Mouse (Mus musculus) inflammation-experienced regulatory T-cells, adult 6 months (primary cell): Measurements from ENCODE around the gene Plvap. TPM values are rescaled to one million over a fixed set of nuclear protein-coding genes. Genes with fewer than 3 reads are reported as not detected.
"Not testable (repeated sequence)": the region's sequence is repeated elsewhere in the genome, so short reads cannot be mapped to it uniquely, and the experiment has no call there.

Source experiments
- ATAC-seq: one replicate; pipeline ENCODE4 v1.8.0; 2017
- polyA plus RNA-seq, 3 experiments: library from polyadenylated mRNA; unstranded; fragments of 100-300 nt; shearing (Covaris generic); gene quantifications; one replicate each; pipeline ENCODE4 v1.2.1; 2017

The Plvap gene
- polyA plus RNA-seq = not detected

- no peak for ATAC-seq
Measured at GRCm38 (mm10) chr8:71511644-71512043, at the start of gene Plvap. Plvap (minus strand) TSS chr8:71511752.

- no peak for ATAC-seq
Measured at GRCm38 (mm10) chr8:71560765-71561164, 49.2 kb upstream of the Plvap start.

- no peak for ATAC-seq
Measured at GRCm38 (mm10) chr8:71560071-71560470, 48.5 kb upstream of the Plvap start.

DNA sequence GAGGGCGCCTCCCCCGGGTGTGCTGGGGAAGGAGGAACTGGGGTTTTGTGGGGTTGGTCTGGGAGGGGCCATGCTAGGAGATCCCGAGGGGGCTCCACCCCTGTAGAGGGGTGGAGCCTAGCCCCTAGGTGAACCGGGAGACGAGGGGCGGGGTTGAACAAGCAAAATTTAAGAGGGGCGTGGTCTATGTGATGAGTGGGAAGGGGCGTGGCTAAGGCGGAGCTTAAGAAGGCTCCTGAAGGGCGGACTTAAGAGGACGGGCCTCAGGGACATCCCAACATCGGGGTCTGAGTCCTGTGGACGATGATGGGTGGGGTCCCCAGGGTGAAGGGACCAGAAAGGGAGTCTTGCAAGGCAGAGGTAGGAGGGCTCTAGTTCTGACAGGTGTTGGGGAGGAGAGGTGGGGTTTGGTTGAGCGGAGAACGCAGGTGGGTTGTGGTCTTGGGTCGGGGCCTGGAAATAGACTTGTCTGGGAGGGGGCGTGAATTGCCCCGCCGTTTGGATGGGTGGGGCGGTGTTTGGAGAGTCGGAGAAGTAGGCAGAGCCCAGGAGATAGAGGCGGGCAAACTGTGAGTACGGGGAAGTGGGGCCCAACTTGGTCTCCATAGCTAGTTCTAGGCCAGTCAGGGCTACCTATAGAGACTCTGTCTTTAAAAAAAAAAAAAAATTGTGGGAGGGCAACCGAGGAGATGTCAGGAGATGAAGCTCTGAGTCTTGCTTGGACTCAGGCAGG is 47.6 kb upstream of the Plvap start:
- ATAC-seq = peak; percentile 66

GRCm38 (mm10) chr8:71558071-71558957 is 46.8 kb upstream of the Plvap start, which contains the start of gene Tmem221:
Tmem221 (minus strand) TSS chr8:71558871.
- peak; percentile 44 for ATAC-seq

GRCm38 (mm10) chr8:71554644-71555043 is 43.1 kb upstream of the Plvap start:
- no peak for ATAC-seq

DNA sequence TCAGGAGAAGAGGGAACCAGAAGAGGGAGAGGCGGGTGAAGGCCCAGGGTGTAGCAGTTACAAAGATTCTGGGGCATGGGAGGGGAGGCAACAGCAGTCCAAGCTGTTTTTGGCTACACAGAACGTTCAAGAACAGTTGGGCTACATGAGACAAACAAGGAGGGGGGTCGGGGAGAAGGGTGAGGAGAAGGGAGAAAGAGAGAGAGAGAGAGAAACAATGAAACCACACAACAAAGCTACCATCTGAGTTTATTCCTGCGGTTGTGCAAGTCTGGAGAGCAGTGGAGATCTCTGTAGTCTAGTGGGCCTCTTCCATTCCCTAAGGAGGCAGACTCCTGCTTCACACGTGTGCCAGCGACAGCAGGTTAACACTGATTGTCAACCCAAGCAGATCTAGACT is 42.4 kb upstream of the Plvap start:
- ATAC-seq = no peak

GRCm38 (mm10) chr8:71552770-71553169 is 41.2 kb upstream of the Plvap start:
- no peak for ATAC-seq

- ATAC-seq = no peak
Measured at GRCm38 (mm10) chr8:71550754-71551153, 39.2 kb upstream of the Plvap start.

DNA sequence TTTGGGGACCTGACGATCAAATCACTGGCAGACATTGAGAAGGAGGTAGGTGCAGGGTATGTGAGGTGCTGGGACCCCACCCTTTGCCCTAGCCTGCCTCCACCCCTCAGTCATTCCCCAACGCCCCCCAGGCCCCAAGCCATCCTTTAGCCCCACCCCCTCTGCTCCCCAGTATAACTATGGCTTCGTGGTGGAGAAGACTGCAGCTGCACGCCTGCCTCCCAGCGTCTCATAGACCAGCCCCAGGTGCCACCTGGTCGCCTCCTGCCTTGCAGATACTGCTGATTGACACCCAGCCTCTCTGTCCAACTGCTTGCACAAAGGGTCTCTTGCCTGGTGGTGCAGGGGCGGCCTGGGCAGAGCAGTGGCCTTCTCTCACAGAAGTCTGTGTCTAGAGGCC is 36.0 kb upstream of the Plvap start:
- no peak for ATAC-seq

GRCm38 (mm10) chr8:71545053-71545452 is 33.5 kb upstream of the Plvap start:
- no peak for ATAC-seq

DNA sequence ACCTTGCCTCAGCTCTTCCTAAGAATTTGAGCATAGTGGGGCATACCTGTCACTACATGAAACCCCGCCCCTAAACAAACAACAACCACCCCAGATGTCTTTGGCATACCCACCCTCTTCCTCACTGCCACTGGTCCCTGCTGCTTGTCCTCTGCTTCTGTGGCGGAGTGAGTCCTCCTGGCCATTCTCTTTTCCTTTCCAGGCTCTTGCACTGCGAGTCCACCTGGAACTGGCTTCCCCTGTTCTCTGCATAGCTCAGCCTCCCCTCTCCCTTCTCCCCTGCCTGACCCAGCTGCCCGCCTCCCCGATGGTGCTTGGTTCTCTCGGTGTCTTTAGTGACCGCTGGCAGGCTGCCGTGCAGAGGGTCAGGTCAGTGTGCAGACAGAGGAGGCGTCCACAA is 32.2 kb upstream of the Plvap start:
- no peak for ATAC-seq

- ATAC-seq = peak; percentile 98
Measured at GRCm38 (mm10) chr8:71542632-71543343, 31.2 kb upstream of the Plvap start, which contains the start of gene Mvb12a. Mvb12a (plus strand) TSS chr8:71542922.

DNA sequence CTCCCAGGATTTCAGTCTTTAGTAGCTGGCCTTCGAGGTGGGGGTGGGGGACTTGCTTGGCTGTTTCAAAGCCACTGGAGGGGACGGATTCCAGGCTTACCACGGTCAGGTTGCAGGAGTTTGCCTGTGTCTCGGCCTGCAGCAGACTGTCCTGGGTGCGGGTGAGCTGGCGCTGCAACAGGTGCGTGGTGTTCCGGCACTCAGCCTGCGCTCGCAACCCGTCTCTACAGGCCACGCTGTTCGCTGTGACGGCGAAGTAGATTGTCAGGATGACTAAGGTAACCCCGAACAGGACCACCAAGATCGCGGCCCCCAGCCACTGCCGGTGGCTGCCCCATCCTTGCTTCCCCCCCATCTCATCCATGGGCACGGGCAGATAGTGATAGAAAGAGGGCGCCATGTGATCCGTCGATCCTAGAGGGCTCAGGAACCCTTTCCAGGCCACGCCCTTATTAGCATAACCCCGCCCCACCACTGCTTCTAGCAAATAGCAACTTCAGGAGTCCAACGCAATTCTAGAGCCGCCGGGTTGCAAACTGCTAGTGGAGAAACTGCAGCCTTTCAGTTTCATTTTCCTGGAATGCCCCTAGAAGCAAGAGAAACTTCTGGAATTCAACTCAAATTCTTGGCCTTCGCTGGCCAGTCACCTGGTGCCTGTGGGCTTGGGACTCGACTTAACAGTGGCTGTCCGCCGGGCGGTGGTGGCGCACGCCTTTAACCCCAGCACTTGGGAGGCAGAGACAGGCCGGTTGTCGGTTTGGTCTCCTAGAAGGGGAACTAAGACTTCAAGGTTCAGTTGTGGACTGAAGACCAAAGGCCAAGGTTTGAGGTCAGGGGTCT is 25.7 kb upstream of the Plvap start, which contains the start of gene Bst2:
TSS of gene Bst2 (minus strand) at position 429 of the 840 bp plus-strand sequence.
- peak; percentile 99 for ATAC-seq

- ATAC-seq = no peak
Measured at GRCm38 (mm10) chr8:71535663-71536062, 24.1 kb upstream of the Plvap start.

- no peak for ATAC-seq
Measured at GRCm38 (mm10) chr8:71534263-71534810, 22.8 kb upstream of the Plvap start.

- ATAC-seq = not testable (repeated sequence)
Measured at GRCm38 (mm10) chr8:71530735-71531467, 19.3 kb upstream of the Plvap start.

GRCm38 (mm10) chr8:71528362-71529073 is 17.0 kb upstream of the Plvap start:
- ATAC-seq = peak; percentile 100

DNA sequence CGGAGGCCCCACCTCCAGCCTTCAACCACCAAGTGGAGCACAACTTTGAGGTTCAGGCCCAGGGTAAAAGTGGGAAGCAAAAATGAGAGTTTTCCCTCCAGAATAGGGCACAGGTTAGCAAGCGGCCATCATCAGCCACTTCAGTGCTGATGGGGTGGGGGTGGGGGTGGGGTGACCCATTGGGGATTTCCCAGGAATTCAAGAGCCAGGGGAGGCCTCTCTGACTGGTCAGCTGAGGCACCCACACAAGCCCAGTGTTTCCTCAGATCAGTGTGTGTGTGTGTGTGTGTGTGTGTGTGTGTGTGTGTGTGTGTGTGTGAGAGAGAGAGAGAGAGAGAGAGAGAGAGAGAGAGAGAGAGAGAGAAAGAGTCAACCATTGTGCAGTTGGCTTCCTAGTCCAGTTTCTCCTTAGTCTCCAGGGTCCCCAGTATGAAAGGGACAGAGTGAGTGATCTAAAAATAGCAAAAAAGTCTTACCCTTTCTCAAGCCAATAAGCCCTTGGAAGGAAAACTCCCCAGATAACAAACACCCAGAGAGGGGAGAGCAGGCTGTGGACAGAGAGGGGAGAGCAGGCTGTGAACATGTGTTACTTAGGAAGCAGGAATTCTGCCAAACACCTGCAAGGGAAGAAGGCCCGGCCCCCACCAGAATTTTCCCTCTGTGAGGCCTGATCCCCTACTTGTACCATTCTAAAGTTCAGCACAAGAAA is 15.8 kb upstream of the Plvap start:
- no peak for ATAC-seq
